ENCODE assay signal across 26 mouse cellular contexts in the genomic region with DNA sequence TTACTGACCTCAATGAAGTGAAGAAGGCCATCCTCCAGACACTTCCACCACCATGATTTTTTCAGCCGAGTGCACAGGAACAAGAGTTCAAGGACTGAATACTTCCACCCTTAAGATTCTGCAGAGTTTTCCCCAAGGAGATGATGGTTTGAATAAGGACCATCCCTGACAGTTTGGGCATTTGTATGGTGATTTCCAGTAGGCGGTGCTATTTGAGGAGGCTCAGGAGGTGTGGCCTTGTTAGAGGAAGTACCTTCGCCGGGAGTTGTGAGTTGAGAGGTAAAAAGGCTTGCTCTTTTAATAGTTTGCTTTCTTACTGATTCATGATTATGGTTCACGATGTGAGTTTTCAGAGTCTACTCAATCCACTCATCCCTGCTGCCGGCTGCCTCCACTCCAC.
"Had no signal": no experiment of that assay in that cellular context is flagged by ENCODE, and none has a peak within 500 bp of the region (broad histone marks: within the 10 kb centered on the region; RNA-seq: fewer than 3 reads in every experiment).

No protein-coding gene starts in this region.

- H3K9me3 ChIP-seq: heart, embryonic 10.5 days; heart, embryonic 12.5 days; hindbrain, embryonic 10.5 days; hindbrain, embryonic 12.5 days; intestine, embryonic 15.5 days; kidney, embryonic 15.5 days; limb, embryonic 10.5 days; limb, embryonic 12.5 days; liver, embryonic 13.5 days; liver, embryonic 15.5 days had no signal

- DNase-seq: gastrocnemius, adult 2 months; gastrocnemius, postnatal 10 days; gastrocnemius, postnatal 25 days; heart, adult 18-20 months; heart, postnatal 10 days; heart, postnatal 4 days; kidney, adult 18-20 months; kidney, adult 8-10 months; kidney, postnatal 14 days; kidney, postnatal 4 days; liver; liver, embryonic 13.5 days; liver, postnatal 0 days had no signal

- H3K4me3 ChIP-seq: gastrocnemius, adult 2 months; heart, embryonic 10.5 days; heart, embryonic 12.5 days; hindbrain, embryonic 10.5 days; hindbrain, embryonic 12.5 days; intestine, embryonic 15.5 days; kidney, embryonic 15.5 days; layer of hippocampus, adult 2 months; left cerebral cortex, adult 2 months; limb, embryonic 10.5 days; limb, embryonic 12.5 days; liver, embryonic 13.5 days; liver, embryonic 15.5 days had no signal

- H3K27ac ChIP-seq: gastrocnemius, adult 2 months; heart, embryonic 10.5 days; hindbrain, embryonic 10.5 days; hindbrain, embryonic 12.5 days; hindbrain, embryonic 14.5 days; intestine, embryonic 15.5 days; kidney, embryonic 15.5 days; kidney, postnatal 0 days; layer of hippocampus, adult 2 months; left cerebral cortex, adult 2 months; limb, embryonic 10.5 days; limb, embryonic 12.5 days; liver, embryonic 13.5 days; liver, embryonic 15.5 days had no signal

- H3K36me3 ChIP-seq: heart, embryonic 10.5 days; heart, embryonic 12.5 days; hindbrain, embryonic 10.5 days; hindbrain, embryonic 12.5 days; intestine, embryonic 15.5 days; kidney, embryonic 15.5 days; limb, embryonic 10.5 days; limb, embryonic 12.5 days; liver, embryonic 13.5 days; liver, embryonic 15.5 days had no signal

- H3K4me1 ChIP-seq: heart, embryonic 12.5 days; hindbrain, embryonic 12.5 days; intestine, embryonic 15.5 days; liver, embryonic 13.5 days; liver, embryonic 15.5 days had no signal

- H3K27me3 ChIP-seq: heart, embryonic 12.5 days; hindbrain, embryonic 12.5 days; intestine, embryonic 15.5 days; kidney, embryonic 15.5 days; limb, embryonic 12.5 days; liver, embryonic 13.5 days; liver, embryonic 15.5 days had no signal

- H3K9ac ChIP-seq: heart, embryonic 12.5 days; hindbrain, embryonic 12.5 days; hindbrain, embryonic 14.5 days; intestine, embryonic 15.5 days; kidney, embryonic 15.5 days; limb, embryonic 12.5 days; liver, embryonic 13.5 days; liver, embryonic 15.5 days; liver, postnatal 0 days had no signal
